Mouse (Mus musculus) erythroblast, embryonic 14.5 days (primary cell): ENCODE measurements around the gene Capn1. TPM values are rescaled to one million over a fixed set of nuclear protein-coding genes. Genes with fewer than 3 reads are reported as not detected.
"Not testable (repeated sequence)": the region's sequence is repeated elsewhere in the genome, so short reads cannot be mapped to it uniquely, and the experiment has no call there.

Experiments used
- H3K27me3 ChIP-seq: 2 replicates; pipeline ENCODE4 v1.6.1; 2012; ENCODE audit warnings: inconsistent platforms; ENCODE audit not compliant: control insufficient read depth
- H3K36me3 ChIP-seq: 2 replicates; pipeline ENCODE4 v1.6.1; 2012; ENCODE audit warnings: mild to moderate bottlenecking, inconsistent platforms; ENCODE audit not compliant: control insufficient read depth
- H3K4me1 ChIP-seq: 2 replicates; pipeline ENCODE4 v1.6.1; 2012; ENCODE audit warnings: inconsistent platforms; ENCODE audit not compliant: control insufficient read depth
- H3K4me3 ChIP-seq: replicated peaks from 2 replicates; pipeline ENCODE3; 2012; ENCODE audit warnings: moderate library complexity, mild to moderate bottlenecking, inconsistent platforms
- H3K9me3 ChIP-seq: 2 replicates; pipeline ENCODE4 v1.6.1; 2012; ENCODE audit warnings: low read length, inconsistent platforms, mixed read lengths; ENCODE audit not compliant: control insufficient read depth
- GATA1 ChIP-seq: IDR thresholded peaks from 2 replicates; pipeline ENCODE4 v1.6.1; 2012; ENCODE audit warnings: low read length, inconsistent platforms, mixed read lengths
- TAL1 ChIP-seq: IDR thresholded peaks from 3 replicates; pipeline ENCODE4 v1.6.1; 2012; ENCODE audit warnings: low read length, inconsistent platforms, mixed read lengths
- polyA plus RNA-seq: library from polyadenylated mRNA; stranded (reverse); fragments of >175 nt; gene quantifications from 2 replicates; pipeline ENCODE4 v1.2.3, GENCODE M21; 2012

The Capn1 gene
- polyA plus RNA-seq, 1 experiment, result 38.5 TPM

GRCm38 (mm10) chr19:6056696-6057095, 41.0 kb upstream of the Capn1 start:
- H3K36me3 ChIP-seq, result peaks cover 66% of the 10 kb centered on the region
- H3K4me1 ChIP-seq, result peaks cover 48% of the 10 kb centered on the region
- TF ChIP-seq TAL1 (no peak), GATA1 (no peak)
- no peaks in the 10 kb centered on the region for H3K9me3 ChIP-seq
- peak overlapping the region; percentile 100 for H3K4me3 ChIP-seq
- H3K27me3 ChIP-seq, result no peaks in the 10 kb centered on the region

GRCm38 (mm10) chr19:6054296-6054695, 38.6 kb upstream of the Capn1 start:
- H3K4me3 ChIP-seq, result no peak overlapping the region
- H3K9me3 ChIP-seq, result no peaks in the 10 kb centered on the region
- H3K27me3 ChIP-seq, result no peaks in the 10 kb centered on the region
- H3K36me3 ChIP-seq, result peaks cover 89% of the 10 kb centered on the region
- TF ChIP-seq GATA1, result no peak
- TF ChIP-seq TAL1, result no peak
- H3K4me1 ChIP-seq, result peaks cover 52% of the 10 kb centered on the region

GRCm38 (mm10) chr19:6052516-6052915, 36.8 kb upstream of the Capn1 start:
- H3K4me1 ChIP-seq, result peaks cover 61% of the 10 kb centered on the region
- H3K36me3 ChIP-seq, result peaks cover 91% of the 10 kb centered on the region
- H3K4me3 ChIP-seq, result no peak overlapping the region
- TF ChIP-seq TAL1, result no peak
- no peak for TF ChIP-seq GATA1
- H3K9me3 ChIP-seq, result no peaks in the 10 kb centered on the region
- no peaks in the 10 kb centered on the region for H3K27me3 ChIP-seq

GRCm38 (mm10) chr19:6048681-6049410, 33.1 kb upstream of the Capn1 start:
- H3K36me3 ChIP-seq, result peaks cover 72% of the 10 kb centered on the region
- no peaks in the 10 kb centered on the region for H3K9me3 ChIP-seq
- peaks cover 55% of the 10 kb centered on the region for H3K4me1 ChIP-seq
- H3K4me3 ChIP-seq, result peak overlapping the region; percentile 95
- no peaks in the 10 kb centered on the region for H3K27me3 ChIP-seq
- TF ChIP-seq GATA1, result no peak
- no peak for TF ChIP-seq TAL1

- no peak for TF ChIP-seq GATA1
- no peak for TF ChIP-seq TAL1
- Histone ChIP-seq H3K27me3 (no peaks in the 10 kb centered on the region), H3K9me3 (no peaks in the 10 kb centered on the region), H3K4me3 (peak overlapping the region; percentile 95), H3K36me3 (peaks cover 62% of the 10 kb centered on the region), H3K4me1 (peaks cover 50% of the 10 kb centered on the region)
Observed at GRCm38 (mm10) chr19:6047899-6048166, 32.1 kb upstream of the Capn1 start.

- TF ChIP-seq GATA1 (no peak), TAL1 (no peak)
- Histone ChIP-seq H3K9me3 (no peaks in the 10 kb centered on the region), H3K4me3 (peak overlapping the region; percentile 95), H3K36me3 (peaks cover 57% of the 10 kb centered on the region), H3K4me1 (peaks cover 50% of the 10 kb centered on the region), H3K27me3 (no peaks in the 10 kb centered on the region)
Observed at GRCm38 (mm10) chr19:6047154-6047898, 31.6 kb upstream of the Capn1 start.

- H3K4me3 ChIP-seq, result peak within 1 kb of the TSS; percentile 95
- H3K36me3 ChIP-seq, result peaks cover 49% of the 10 kb centered on the region
- H3K9me3 ChIP-seq, result no peaks in the 10 kb centered on the region
- TF ChIP-seq TAL1, result no peak
- no peak for TF ChIP-seq GATA1
- no peaks in the 10 kb centered on the region for H3K27me3 ChIP-seq
- peaks cover 52% of the 10 kb centered on the region for H3K4me1 ChIP-seq
Observed at GRCm38 (mm10) chr19:6046294-6047153, 30.8 kb upstream of the Capn1 start, which contains the start of gene Syvn1. Gene Syvn1, plus strand, starts transcription at chr19:6046576.

- no peaks in the 10 kb centered on the region for H3K9me3 ChIP-seq
- H3K36me3 ChIP-seq, result peaks cover 40% of the 10 kb centered on the region
- peaks cover 45% of the 10 kb centered on the region for H3K4me1 ChIP-seq
- TF ChIP-seq GATA1 (no peak), TAL1 (no peak)
- H3K27me3 ChIP-seq, result no peaks in the 10 kb centered on the region
- peak overlapping the region; percentile 95 for H3K4me3 ChIP-seq
Observed at GRCm38 (mm10) chr19:6045366-6046293, 29.9 kb upstream of the Capn1 start.

- H3K36me3 ChIP-seq, result peaks cover 25% of the 10 kb centered on the region
- peaks cover 34% of the 10 kb centered on the region for H3K4me1 ChIP-seq
- not testable (repeated sequence) for H3K4me3 ChIP-seq, H3K9me3 ChIP-seq, H3K27me3 ChIP-seq
Observed at GRCm38 (mm10) chr19:6044102-6044501, 28.4 kb upstream of the Capn1 start.
